Mouse (Mus musculus) forebrain, embryonic 13.5 days (tissue): ENCODE results near the gene Thap12. TPM values are rescaled to one million over a fixed set of nuclear protein-coding genes. Genes with fewer than 3 reads are reported as not detected.

Source experiments
- ATAC-seq: fragments of 200-750 bp; cut with Nextera tagmentation; 2 replicates; pipeline ENCODE4 v1.8.0; 2017
- H3K27ac ChIP-seq: fragments of 300-500 bp; sonication (generic); 2 replicates; pipeline ENCODE4 v1.5.1; 2015; ENCODE audit warnings: inconsistent platforms, mild to moderate bottlenecking, moderate library complexity
- H3K27me3 ChIP-seq: fragments of 300-500 bp; sonication (generic); 2 replicates; pipeline ENCODE4 v1.6.1; 2015; ENCODE audit warnings: mild to moderate bottlenecking, inconsistent platforms
- H3K36me3 ChIP-seq: fragments of 300-500 bp; sonication (generic); 2 replicates; pipeline ENCODE4 v1.6.1; 2015; ENCODE audit warnings: mild to moderate bottlenecking, inconsistent platforms; ENCODE audit not compliant: poor library complexity, severe bottlenecking
- H3K4me1 ChIP-seq: fragments of 300-500 bp; sonication (generic); 2 replicates; pipeline ENCODE4 v1.6.1; 2015; ENCODE audit warnings: inconsistent platforms
- H3K4me2 ChIP-seq: fragments of 300-500 bp; sonication (generic); 2 replicates; pipeline ENCODE4 v1.6.1; 2015; ENCODE audit warnings: inconsistent platforms, mild to moderate bottlenecking, moderate library complexity
- H3K4me3 ChIP-seq: fragments of 300-500 bp; sonication (generic); 2 replicates; pipeline ENCODE4 v1.5.1; 2015; ENCODE audit warnings: mild to moderate bottlenecking, inconsistent platforms
- H3K9ac ChIP-seq: fragments of 300-500 bp; sonication (generic); 2 replicates; pipeline ENCODE4 v1.6.1; 2015; ENCODE audit warnings: mild to moderate bottlenecking, inconsistent platforms
- H3K9me3 ChIP-seq: fragments of 300-500 bp; sonication (generic); replicated peaks from 2 replicates; pipeline ENCODE4 v1.6.1; 2016; ENCODE audit warnings: inconsistent platforms
- WGBS: fragments of 180-500 bp; shearing (Covaris S2); methylation state at CpG from one replicate; pipeline ENCODE4 v1.1.7; 2015; 5-methylcytosine and 5-hydroxymethylcytosine counted together
- polyA plus RNA-seq: library from polyadenylated mRNA; unstranded; fragments of >200 nt; fragmentation: Nextera tagmentation; extraction: Ambion mirVana; gene quantifications from 2 replicates; pipeline ENCODE4 v1.2.1, GENCODE M21; 2015

Thap12 gene
- polyA plus RNA-seq, 1 experiment from 2014 or later: 45.1 TPM

DNA sequence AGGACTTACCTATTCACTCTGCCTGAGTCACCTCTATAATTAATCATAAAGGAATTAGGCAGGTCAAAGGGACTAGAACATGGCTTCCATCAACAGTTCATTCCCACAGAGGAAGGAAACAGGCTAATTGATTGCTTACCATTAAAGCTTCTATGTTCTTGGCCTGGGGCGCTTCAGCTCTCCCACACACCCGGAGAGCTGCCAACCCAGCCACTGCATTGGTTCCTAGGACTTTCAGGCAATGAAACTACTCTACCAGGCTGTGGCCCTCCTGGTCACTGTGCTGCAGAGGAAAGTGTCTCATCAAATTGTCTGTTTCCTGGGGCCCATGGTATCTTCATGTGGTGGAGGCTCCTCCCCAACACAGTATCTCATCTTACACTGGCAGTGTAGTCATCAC is 25.4 kb upstream of the Thap12 start:
- 77% methylated on average over 2 of the region's 2 CpGs for WGBS
- Histone ChIP-seq H3K36me3 (no peaks in the 10 kb centered on the region), H3K27me3 (0 out of 2 replicates have a peak, but pooled peaks cover 3% of the 10 kb centered on the region), H3K4me3 (no peak overlapping the region), H3K4me1 (no peaks in the 10 kb centered on the region), H3K9ac (no peak overlapping the region), H3K9me3 (no peaks in the 10 kb centered on the region), H3K4me2 (no peak overlapping the region), H3K27ac (no peak overlapping the region)
- ATAC-seq: no peak

DNA sequence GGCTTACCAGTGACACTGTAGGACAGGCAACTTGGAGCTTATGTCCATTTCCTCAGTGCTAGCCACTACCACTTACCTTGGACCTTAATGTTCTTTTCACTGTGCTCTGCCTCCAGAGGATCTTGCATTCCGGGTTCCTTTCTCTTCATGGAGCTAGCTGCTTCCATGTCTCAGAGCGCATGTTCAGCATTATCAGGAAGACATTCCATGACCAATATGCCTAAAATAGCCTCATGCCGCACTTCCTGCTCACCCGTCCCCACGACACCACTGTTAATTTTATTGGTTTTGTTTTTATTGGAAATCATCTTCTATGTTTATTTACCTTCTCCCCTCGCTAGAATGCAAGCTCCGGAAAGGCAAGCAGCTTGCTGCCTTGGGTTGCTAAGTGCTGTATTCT is 24.5 kb upstream of the Thap12 start:
- Histone ChIP-seq H3K9ac (no peak overlapping the region), H3K4me1 (no peaks in the 10 kb centered on the region), H3K36me3 (no peaks in the 10 kb centered on the region), H3K27ac (no peak overlapping the region), H3K27me3 (0 out of 2 replicates have a peak, but pooled peaks cover 3% of the 10 kb centered on the region), H3K4me2 (no peak overlapping the region), H3K9me3 (no peaks in the 10 kb centered on the region), H3K4me3 (no peak overlapping the region)
- no peak for ATAC-seq
- WGBS: 78% methylated on average over 7 of the region's 7 CpGs

DNA sequence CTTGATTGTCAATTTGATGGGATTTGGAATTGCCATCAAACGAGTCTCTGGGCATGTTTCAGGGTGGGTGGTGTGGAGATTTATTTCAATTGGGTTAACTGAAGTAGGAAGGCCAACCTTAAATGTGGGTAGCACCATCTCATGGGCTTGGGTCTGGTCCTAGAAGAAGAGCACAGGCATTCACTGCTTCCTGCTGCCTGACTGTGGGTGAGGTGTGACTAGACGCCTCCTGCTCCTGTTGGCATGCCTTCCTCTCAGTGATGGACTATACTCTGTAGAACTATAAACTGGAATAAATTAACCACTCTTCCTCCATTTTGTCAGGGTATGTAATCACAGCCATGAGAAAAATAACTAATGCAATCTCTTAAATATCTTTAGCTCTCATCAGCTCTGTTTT is 22.2 kb upstream of the Thap12 start:
- no peak for ATAC-seq
- Histone ChIP-seq H3K4me1 (no peaks in the 10 kb centered on the region), H3K9ac (no peak overlapping the region), H3K4me2 (no peak overlapping the region), H3K27ac (no peak overlapping the region), H3K9me3 (no peaks in the 10 kb centered on the region), H3K4me3 (no peak overlapping the region), H3K27me3 (0 out of 2 replicates have a peak, but pooled peaks cover 3% of the 10 kb centered on the region), H3K36me3 (no peaks in the 10 kb centered on the region)
- 65% methylated on average over 2 of the region's 2 CpGs for WGBS

DNA sequence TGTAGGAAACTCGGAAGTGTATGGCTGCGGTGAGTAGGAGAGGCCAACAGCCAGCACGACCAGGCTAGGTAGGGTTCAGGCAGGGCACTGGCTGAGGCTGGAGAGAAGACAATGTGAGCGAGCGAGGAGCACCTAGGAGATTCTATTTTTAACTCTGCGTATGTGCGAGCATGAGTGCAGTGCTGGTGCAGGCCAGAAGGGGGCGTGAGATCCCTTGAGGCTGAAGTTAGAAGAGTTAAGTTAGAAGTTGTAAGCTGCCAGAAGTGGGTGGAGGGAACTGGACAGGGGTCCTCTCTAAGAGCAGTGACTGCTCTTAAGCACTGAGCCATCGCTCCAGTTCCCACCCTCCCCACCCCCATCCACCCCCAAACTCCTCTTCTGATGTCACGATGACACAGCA is 20.1 kb upstream of the Thap12 start:
- WGBS: 91% methylated on average over 10 of the region's 10 CpGs
- ATAC-seq: no peak
- H3K4me3 ChIP-seq: no peak overlapping the region

DNA sequence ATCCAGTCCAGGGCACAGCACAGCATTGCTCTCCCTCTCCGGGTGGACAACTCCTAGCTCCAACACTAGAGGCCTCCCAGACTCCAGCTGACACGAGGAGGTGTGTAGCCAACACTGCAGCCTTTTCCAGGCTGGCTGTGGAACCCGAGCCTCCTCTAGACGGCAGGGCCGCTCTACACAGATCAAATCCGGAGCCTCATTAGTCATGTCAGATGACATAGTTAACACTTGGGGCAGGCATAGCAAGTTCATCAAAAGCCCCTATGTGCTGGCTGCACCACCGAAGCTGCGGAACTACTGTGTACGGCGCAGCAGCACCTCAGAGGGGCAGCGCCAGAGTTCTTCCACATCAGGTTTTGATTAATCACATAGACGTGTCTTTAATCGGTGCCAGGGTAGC is 17.0 kb upstream of the Thap12 start:
- Histone ChIP-seq H3K27me3 (no peaks in the 10 kb centered on the region), H3K27ac (no peak overlapping the region), H3K36me3 (no peaks in the 10 kb centered on the region), H3K4me3 (no peak overlapping the region), H3K4me2 (no peak overlapping the region), H3K9ac (no peak overlapping the region), H3K9me3 (no peaks in the 10 kb centered on the region), H3K4me1 (no peaks in the 10 kb centered on the region)
- 0 out of 2 replicates have a peak, but pooled peaks have one; percentile 41 for ATAC-seq
- 59% methylated on average over 13 of the region's 13 CpGs for WGBS

More for the DNA sequence above, 20.1 kb upstream of the Thap12 start:
- Histone ChIP-seq H3K36me3 (no peaks in the 10 kb centered on the region), H3K4me2 (no peak overlapping the region), H3K9me3 (no peaks in the 10 kb centered on the region), H3K27me3 (no peaks in the 10 kb centered on the region), H3K27ac (no peak overlapping the region), H3K4me1 (no peaks in the 10 kb centered on the region), H3K9ac (no peak overlapping the region)

DNA sequence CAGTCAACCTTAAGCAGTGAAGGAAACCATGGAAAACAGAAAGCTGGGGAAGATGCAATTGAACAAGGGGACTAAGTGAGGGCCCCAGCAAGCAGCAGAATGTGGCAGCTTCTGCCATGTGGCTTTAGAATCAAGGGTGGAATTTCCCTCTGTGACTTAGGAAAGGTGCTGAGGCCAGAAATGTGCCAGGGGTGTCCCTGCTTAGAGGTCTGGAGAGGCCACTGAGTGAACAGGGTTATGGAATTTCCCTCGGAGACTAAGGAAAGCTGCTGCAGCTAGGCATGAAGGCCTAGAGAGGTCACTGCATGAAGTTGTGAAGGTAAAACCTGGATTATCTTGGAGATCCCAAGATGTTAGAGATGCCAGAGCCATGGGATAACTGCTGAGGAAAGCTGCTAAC is 12.8 kb upstream of the Thap12 start:
- no peaks in the 10 kb centered on the region for H3K36me3 ChIP-seq
- H3K9ac ChIP-seq: no peak overlapping the region
- H3K4me1 ChIP-seq: peaks cover 3% of the 10 kb centered on the region; the same call in 1 of the 2 replicates
- no peaks in the 10 kb centered on the region for H3K9me3 ChIP-seq
- H3K4me2 ChIP-seq: no peak overlapping the region
- H3K27ac ChIP-seq: no peak overlapping the region
- no peaks in the 10 kb centered on the region for H3K27me3 ChIP-seq
- 94% methylated on average over 1 of the region's 1 CpGs for WGBS
- H3K4me3 ChIP-seq: no peak overlapping the region
- no peak for ATAC-seq

DNA sequence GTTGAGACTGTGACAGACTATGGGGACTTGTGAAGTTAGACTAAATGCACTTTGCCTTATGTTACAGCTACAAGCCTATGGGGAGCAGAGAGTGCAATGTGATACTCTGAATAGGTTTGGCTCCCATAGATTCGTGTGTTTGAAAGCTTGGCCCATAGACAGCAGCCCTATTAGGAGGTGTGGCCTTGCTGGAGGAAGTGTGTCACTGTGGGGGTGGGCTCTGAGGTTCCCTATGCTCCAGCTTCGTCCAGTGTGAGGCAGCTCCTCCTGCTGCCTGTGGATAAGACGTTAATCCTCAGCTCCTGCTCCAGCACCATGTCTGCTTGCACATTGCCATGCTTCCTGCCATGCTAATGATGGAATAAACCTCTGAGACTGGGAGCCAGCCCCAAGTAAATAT is 12.1 kb upstream of the Thap12 start:
- no peak for ATAC-seq
- WGBS: 5% methylated on average over 3 of the region's 3 CpGs

DNA sequence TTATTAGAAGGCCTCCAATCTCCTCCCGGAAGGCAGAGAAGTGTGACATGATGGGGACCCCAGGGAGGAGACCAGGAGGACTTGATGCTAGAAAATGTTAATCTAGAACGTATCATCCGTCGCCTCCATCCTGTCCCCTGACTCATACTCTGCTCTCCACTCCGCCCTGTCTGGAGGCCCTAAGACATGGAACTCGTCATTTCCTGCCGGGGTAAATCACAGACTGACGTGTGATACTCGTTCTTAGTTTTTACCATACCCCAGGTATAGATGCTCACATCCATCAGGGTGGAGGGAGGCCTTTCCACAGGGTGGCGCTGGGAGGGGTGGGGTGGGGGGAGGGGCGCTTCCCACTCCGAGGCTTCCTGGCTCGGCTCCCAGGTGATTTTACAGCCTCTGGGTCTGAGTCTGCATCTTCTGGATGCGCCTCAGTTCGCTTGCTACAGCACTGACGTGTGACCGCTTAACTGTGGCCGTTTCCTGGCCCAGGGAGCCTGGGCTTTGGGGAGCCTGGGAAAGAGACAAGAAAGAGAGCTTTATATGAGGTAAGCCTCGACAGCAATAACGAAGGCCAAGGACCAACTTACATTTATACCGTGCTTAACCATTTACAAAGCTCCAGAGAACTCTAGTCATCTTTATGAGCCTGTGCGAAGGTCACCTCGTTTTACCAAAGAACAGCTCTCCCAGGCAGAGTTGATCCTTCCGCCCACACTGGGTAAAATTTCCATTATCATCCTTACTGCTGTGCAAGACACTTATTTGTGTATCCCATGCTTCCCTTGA is 9.9 kb upstream of the Thap12 start:
- H3K27me3 ChIP-seq: no peaks in the 10 kb centered on the region
- no peaks in the 10 kb centered on the region for H3K9me3 ChIP-seq
- no peak overlapping the region for H3K4me2 ChIP-seq
- H3K27ac ChIP-seq: no peak overlapping the region
- no peak for ATAC-seq
- H3K36me3 ChIP-seq: no peaks in the 10 kb centered on the region
- 49% methylated on average over 24 of the region's 24 CpGs for WGBS
- H3K4me3 ChIP-seq: no peak overlapping the region
- 0 out of 2 replicates have a peak overlapping the region, but pooled peaks have one; percentile 30 for H3K9ac ChIP-seq
- H3K4me1 ChIP-seq: peaks cover 3% of the 10 kb centered on the region; the same call in 1 of the 2 replicates

More for the DNA sequence above, 12.1 kb upstream of the Thap12 start:
- no peaks in the 10 kb centered on the region for H3K9me3 ChIP-seq
- no peak overlapping the region for H3K27ac ChIP-seq
- no peaks in the 10 kb centered on the region for H3K36me3 ChIP-seq
- H3K9ac ChIP-seq: no peak overlapping the region
- peaks cover 3% of the 10 kb centered on the region; the same call in 1 of the 2 replicates for H3K4me1 ChIP-seq
- no peak overlapping the region for H3K4me2 ChIP-seq
- no peaks in the 10 kb centered on the region for H3K27me3 ChIP-seq
- H3K4me3 ChIP-seq: no peak overlapping the region

DNA sequence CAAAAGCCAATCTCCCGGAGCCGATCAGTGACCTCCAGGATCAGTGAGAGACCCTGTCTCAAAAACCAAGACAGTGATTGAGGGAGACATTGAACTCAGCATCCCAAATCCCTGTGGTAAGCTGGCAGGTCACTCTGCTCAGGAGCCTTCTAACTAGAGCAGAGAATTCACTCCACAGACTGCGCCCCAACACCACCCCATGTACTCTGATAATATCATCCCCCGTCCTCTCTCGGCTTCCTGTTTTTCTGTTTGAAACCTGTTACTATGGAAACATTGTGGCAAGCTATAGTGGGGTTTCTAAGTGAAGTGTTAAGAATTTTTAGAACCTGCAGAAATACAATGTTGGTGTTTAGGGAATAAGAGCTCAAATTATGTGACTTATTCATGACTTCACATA is 8.9 kb upstream of the Thap12 start:
- H3K9ac ChIP-seq: no peak overlapping the region
- no peak overlapping the region for H3K4me2 ChIP-seq
- H3K27ac ChIP-seq: no peak overlapping the region
- no peak for ATAC-seq
- 77% methylated on average over 5 of the region's 5 CpGs for WGBS
- no peaks in the 10 kb centered on the region for H3K27me3 ChIP-seq
- no peaks in the 10 kb centered on the region for H3K9me3 ChIP-seq
- H3K4me3 ChIP-seq: no peak overlapping the region
- H3K36me3 ChIP-seq: no peaks in the 10 kb centered on the region
- peaks cover 3% of the 10 kb centered on the region; the same call in 1 of the 2 replicates for H3K4me1 ChIP-seq

DNA sequence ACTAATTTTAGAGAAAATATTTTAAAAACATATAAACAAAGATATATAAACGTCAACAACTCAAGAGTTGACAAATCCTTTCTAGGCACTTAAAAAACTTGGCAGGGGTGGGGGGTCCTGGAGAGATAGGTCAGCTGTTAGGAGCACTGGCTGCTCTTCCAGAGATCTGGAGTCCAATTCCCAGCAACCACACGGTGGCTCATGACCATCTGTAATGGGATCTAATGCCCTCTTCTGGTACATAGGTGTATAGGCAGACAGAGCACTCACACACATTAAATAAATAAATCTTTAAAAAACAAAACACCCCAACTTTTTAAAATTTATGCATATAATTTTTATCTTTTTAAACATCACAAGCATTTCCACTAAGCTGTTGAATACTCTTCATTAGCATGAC is 5.4 kb upstream of the Thap12 start:
- Histone ChIP-seq H3K27me3 (no peaks in the 10 kb centered on the region), H3K27ac (no peak overlapping the region), H3K36me3 (no peaks in the 10 kb centered on the region), H3K4me1 (peaks cover 12% of the 10 kb centered on the region), H3K4me2 (no peak overlapping the region), H3K4me3 (no peak overlapping the region), H3K9me3 (no peaks in the 10 kb centered on the region), H3K9ac (no peak overlapping the region)
- no peak for ATAC-seq
- WGBS: 11% methylated on average over 2 of the region's 2 CpGs

DNA sequence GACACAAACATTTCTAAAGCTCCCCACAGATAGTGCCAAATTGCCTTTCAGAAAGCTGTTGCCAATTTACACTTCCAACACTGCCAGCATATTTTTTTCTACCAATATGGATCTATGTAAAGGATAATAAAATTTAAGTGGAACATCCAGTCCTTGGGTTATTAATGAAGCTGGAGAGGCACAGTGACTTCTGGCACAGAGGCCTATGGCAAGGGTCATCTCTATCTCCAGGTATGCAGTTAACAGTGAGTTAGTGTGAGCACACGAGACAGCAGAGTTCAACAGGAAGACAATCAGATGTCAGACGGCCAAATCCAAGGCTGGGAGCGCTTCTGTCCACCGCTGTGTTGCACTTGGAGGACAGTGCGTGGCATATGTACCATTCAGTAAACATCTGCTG is 4.9 kb upstream of the Thap12 start:
- no peak overlapping the region for H3K4me3 ChIP-seq
- H3K9ac ChIP-seq: no peak overlapping the region
- no peaks in the 10 kb centered on the region for H3K36me3 ChIP-seq
- H3K9me3 ChIP-seq: no peaks in the 10 kb centered on the region
- H3K27ac ChIP-seq: no peak overlapping the region
- no peak overlapping the region for H3K4me2 ChIP-seq
- 60% methylated on average over 5 of the region's 5 CpGs for WGBS
- ATAC-seq: no peak
- H3K27me3 ChIP-seq: no peaks in the 10 kb centered on the region
- peaks cover 9% of the 10 kb centered on the region for H3K4me1 ChIP-seq

DNA sequence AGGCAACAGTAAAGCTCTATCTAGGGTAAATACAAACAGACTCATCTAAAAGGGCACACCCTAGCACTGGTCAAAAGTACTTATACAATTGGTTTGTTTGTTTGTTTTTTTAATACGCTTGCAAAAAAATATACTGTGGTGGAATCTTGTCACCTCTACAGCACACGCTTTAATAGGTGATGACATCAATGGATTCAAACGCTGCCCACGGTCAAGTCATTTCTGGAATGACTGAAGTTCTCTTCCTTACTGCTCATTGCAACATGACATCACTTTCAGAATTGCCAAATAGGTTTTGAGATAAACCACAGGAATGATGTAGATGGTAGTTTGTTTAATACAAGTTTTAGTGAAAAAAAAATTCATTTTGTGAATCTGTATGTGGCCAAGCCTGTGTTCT is 4.3 kb upstream of the Thap12 start:
- WGBS: 88% methylated on average over 4 of the region's 4 CpGs
- Histone ChIP-seq H3K36me3 (no peaks in the 10 kb centered on the region), H3K4me1 (peaks cover 8% of the 10 kb centered on the region), H3K4me2 (no peak overlapping the region), H3K27ac (no peak overlapping the region), H3K9me3 (no peaks in the 10 kb centered on the region), H3K9ac (no peak overlapping the region), H3K27me3 (no peaks in the 10 kb centered on the region), H3K4me3 (no peak overlapping the region)
- no peak for ATAC-seq

DNA sequence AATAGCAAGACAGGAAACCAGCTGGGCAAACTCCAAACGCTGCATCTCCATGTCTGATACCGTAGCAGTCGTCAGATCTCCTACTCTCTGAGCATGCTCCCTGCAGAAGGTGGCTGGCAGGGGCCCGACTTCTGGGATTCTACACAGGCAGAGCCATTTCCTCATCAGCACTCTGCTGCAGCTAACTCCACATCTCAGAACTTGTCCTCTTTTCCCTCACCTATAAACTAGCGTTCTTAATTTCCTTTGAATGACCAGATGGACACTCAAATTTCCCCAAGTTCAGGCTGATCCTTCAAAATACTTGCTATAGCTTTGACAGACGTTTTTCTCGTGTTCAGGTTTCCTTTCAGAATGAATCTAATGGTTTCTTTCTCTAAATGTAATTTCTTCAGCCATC is 1.1 kb upstream of the Thap12 start:
- Histone ChIP-seq H3K9me3 (no peaks in the 10 kb centered on the region), H3K9ac (peak overlapping the region; percentile 97), H3K4me3 (peak overlapping the region; percentile 97), H3K36me3 (no peaks in the 10 kb centered on the region), H3K27me3 (no peaks in the 10 kb centered on the region), H3K27ac (peak overlapping the region; percentile 19; the same call in 1 of the 2 replicates), H3K4me1 (peaks cover 27% of the 10 kb centered on the region), H3K4me2 (peak overlapping the region; percentile 81)
- 65% methylated on average over 7 of the region's 7 CpGs for WGBS
- ATAC-seq: no peak
